Mouse (Mus musculus) right cerebral cortex, adult 2 months (tissue): ENCODE results near the gene Vmp1.

Experiments used
- DNase-seq, 2 experiments: peaks; one replicate each; pipeline ENCODE4 v3.0.0; 2021 to 2022; ENCODE audit warnings: low spot score in 2 of 2

Vmp1 gene

DNA sequence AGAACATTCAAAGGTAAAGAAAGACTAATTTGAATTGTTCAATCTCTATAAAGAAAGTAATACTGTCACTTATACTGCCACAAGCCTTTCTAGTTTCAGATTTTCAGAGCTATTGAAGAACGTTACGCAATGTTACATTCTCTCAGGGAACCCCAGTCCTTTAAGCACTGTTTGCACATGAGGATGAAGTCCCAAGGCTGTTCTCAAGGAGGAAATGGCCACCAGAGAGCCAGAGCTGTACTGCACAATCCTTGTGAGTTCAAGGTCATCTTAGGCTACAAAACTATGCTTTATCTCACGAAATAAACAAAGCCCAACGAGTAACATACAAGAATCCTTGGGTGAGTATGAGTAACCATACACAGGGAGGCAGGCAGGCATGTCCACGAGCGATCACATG lies 49.2 kb downstream of the Vmp1 start:
- DNase-seq: no peak

DNA sequence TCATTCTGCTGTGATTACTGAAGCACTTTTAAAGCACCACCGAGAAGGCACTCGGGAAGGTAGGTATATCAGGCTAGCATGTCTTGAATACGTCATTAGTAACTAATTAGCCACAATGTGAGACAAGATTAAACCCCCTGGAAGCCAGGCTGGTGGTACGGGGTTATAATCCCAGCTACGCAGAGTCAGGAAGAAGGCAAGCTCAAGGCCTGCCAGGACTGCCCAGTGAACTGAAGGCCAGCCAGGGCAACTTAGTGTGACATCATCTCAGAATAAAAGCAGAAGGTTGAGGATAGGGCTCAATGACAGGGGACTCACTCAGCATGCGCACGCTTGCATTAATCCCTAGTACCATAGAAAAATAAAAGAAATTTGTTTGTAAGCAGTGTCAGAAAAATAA lies 53.7 kb downstream of the Vmp1 start:
- DNase-seq: no peak

DNA sequence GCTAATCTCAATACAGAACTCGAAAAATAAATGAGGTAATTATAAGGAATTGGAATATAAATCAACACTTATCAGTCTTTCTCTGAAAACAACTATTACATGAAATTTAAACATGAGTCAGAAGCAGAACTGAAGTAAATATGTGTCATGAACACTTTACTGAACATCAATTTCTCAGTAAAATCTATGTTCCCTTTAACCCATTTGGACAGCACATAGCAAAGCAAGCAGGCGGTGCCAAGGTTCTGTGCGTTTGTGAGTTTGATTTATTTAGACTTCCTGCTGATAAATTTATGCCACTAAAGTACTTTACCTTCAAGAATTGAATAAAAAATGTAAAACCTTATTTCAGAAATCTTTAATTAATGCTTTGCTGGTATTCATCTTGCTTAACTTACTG lies 54.2 kb downstream of the Vmp1 start:
- DNase-seq: no peak

DNA sequence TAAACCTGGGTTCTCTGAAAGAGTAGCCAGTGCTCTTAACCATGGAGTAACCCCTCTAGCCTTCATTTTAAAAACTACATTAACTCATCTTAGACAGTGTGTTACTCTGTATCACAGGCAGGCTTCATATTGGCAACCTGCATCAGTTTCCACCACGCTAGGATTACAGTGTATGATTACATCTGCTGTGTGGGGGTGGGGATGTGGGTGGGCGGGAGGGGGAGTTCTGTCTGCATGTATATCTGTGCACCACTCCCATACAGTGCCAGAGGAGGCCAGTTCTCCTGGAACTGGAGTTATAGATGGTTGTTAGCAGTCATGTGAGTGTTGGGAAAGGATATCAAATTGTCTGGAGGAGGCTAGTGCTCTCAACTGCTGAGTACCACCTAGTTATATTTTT lies 55.2 kb downstream of the Vmp1 start:
- DNase-seq: no peak

- no peak for DNase-seq
Observed at GRCm38 (mm10) chr11:86627649-86628048, 56.0 kb downstream of the Vmp1 start.

GRCm38 (mm10) chr11:86626714-86627113 lies 56.9 kb downstream of the Vmp1 start:
- no peak for DNase-seq

DNA sequence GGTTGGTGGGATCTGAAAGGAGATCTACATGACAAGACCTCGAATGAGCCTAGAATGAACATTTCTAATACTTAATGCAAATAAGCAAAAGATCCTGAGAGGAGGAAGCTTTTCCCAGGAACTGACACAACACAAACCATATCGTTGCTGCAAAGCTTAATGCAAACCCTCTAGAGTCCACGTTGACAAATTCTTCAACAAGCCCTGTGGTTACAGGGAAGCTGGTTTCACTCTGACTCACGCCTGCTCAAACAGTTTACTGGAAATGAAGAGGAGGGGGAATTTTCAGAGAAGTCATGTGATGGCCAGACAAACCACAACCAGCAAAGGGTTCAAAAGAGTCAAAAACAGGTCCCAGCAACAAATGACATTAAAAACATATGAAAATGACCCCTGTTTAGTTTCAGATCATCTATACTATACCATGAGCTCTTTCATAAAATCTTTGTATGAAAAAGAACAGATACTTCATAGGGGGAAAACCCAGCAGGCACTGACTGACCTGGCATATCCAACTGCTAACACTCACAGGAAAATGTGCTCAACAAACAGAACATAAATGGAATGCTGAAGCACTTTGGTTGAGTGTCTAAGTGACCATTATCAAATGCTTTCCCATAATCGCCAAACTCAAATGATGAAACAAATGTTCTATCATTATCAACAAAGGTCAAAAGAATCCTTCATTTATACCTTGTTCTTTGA lies 59.2 kb downstream of the Vmp1 start:
- no peak for DNase-seq

DNA sequence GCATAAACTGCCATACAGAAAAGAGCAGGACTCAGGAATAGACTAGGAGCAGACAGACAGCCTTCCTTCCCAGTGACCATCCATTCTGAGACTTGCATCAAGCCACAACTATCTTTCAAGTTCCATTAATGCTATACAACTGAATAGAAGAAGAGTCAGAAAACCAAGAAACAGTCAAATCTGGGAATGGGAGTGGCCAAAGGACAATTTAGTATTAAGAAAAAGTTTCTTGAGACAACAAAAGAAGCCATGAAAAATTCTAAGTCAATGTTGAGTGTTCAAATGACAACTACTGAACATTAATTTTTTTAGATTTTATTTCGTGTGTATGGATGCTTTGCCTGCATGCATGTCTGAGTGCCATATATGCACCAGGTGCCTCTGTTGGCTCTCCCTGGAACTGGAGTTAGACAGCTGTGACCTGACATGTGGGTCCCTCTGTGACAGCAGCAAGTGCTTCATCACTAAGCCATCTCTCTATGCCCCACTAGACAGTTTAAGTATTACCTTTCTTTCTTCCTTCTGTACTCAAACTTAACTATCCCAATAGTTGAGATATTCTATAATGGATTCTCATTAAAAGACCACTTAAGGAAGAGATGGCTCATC lies 60.1 kb downstream of the Vmp1 start:
- DNase-seq: no peak

- no peak for DNase-seq
Observed at GRCm38 (mm10) chr11:86622191-86622912, 61.3 kb downstream of the Vmp1 start.

GRCm38 (mm10) chr11:86621139-86621538 lies 62.5 kb downstream of the Vmp1 start:
- no peak for DNase-seq

- DNase-seq: no peak
Observed at GRCm38 (mm10) chr11:86618548-86619335, 64.9 kb downstream of the Vmp1 start.

GRCm38 (mm10) chr11:86614607-86615006 lies 69.0 kb downstream of the Vmp1 start:
- DNase-seq: no peak

- peak; percentile 11 to 18 for DNase-seq
Observed at GRCm38 (mm10) chr11:86614056-86614530, 69.5 kb downstream of the Vmp1 start.

DNA sequence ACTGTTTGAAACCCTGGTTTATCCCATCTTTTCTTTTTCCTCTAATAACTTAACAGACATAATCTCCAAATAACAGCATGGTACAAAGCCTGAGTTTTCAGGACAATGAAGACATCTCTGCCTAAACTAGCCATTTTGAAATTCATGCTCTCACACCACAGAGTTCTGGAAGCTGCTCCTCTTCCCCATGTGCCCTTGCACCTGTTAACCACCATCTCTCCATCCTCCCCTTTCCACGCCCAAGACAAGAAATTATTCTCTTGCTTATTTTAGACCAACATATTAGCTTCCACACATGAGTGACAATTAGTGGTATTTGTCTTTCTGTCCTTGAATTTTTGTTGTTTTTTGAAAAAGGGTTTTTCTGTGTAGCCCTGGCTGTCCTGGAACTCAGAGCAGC lies 71.6 kb downstream of the Vmp1 start:
- DNase-seq: no peak

DNA sequence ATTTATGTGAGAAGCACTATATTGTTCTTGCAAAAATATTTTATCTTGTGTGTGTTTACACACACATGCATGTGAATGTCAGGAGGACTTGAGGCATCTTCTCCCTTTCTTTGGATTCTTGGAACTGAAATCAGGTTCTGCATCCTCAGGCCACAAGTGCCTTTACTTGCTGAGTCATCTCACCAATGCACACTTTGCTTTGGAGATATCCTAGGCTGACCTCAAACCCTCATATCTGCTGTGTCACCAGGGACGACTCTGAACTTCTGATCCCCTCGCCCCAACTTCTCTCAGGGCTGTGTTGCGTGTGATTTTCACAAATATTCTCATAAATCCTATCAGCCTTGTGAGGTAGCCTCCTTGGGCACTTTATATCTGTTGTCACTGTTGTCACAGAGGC lies 73.4 kb downstream of the Vmp1 start:
- no peak for DNase-seq

GRCm38 (mm10) chr11:86607808-86608350 lies 75.8 kb downstream of the Vmp1 start:
- DNase-seq: no peak

DNA sequence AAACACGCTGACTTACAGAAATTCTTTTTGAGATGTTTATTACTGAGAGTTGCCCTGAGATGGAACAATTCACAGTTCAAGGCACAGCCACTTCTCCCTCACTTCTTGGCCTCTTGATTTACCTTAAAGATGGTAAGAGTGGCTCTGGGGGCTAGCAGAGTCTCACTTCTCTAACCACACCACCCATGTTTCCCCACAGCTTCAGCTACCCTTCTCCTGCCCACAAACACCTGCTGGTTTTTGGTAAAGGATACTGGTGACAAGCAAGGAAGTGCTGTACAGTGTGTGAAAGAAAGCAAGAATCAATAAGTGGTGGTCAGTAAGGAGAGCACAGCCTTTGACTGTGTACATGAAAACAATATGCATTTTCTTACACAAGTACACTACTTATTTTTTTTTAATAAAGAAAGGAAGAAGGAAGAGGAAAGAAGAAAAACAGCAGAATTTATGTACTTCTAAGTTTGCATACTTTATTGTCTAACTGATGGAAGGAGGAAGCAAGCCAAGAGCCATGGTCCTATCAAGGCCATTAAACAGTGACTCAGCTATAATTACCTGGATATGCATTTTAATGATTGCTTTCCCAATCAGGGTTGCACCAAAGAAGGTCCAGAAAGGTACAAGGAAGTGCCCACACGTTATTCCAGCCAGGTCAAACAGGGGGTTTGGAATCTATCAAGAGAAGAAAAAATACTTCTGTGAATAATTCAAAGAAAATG lies 76.9 kb downstream of the Vmp1 start:
- no peak for DNase-seq

DNA sequence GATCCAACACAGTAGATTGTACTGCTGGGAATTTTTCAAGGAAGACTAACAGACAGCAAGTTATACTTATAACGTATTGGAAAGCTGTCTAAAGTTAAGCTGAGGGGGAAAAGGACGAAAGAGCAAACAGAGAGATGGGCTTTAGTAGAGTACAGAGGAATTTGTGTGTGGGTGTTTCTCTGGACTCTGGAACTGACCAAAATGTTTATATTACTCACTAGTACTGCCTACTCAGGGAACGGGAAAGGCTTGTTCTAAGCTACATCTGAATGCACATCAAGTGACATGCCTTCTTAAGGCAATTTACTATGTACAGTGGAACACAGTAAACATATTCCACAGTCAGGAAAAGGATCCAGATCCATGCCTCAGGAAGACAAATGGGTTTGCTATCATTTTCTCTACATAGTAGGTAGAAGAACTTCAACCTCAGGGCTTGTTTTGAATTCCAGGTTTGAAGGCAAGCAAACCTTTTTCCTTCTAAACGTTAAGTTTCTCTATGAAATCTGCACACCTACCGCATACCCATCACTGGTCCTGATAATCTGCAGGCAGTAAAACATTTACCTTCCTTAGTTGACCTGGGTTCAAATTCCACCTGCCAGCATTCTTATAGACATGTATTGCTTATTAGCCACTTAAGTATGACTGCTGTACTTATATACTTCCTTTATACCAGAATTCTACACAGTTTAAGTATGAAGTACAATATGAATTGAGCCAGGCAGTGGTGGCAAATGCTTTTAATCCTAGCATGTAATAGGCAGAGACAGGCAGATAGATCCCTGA lies 78.7 kb downstream of the Vmp1 start:
- DNase-seq: no peak

- DNase-seq: no peak
Observed at GRCm38 (mm10) chr11:86604289-86604688, 79.3 kb downstream of the Vmp1 start.

DNA sequence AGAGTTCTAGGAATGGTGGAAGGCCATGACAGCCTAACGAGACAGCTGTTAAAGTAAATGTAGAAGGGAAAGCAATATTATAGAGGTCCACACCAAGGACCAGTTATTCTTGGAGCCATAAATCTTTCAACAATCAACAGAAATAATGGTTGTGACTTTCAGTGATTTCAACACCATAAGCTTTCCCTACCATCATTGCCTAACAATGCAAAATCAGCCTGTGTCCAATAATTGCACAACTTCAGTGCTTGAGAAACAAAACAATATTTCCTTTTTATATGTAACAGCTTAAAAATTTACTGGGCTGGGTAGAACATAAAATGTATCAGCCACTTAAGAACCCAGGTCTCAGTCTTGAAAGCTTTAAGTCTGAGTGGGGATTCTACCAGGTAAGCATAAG lies 79.9 kb downstream of the Vmp1 start:
- no peak for DNase-seq
